Mouse (Mus musculus) kidney, postnatal 0 days (tissue): ENCODE measurements around the gene Sugp1. TPM values are rescaled to one million over a fixed set of nuclear protein-coding genes. Genes with fewer than 3 reads are reported as not detected.

Experiments used
- ATAC-seq: fragments of 200-750 bp; cut with Nextera tagmentation; replicated peaks from 2 replicates; pipeline ENCODE4 v1.8.0; 2017; ENCODE audit warnings: low read depth, moderate number of reproducible peaks, moderate TSS enrichment, moderate library complexity; ENCODE audit not compliant: low FRiP score
- DNase-seq: peaks from one replicate; pipeline ENCODE4 v3.0.0-alpha.2; 2016; ENCODE audit warnings: low spot score
- H3K27ac ChIP-seq: fragments of 300-500 bp; sonication (generic); 2 replicates; pipeline ENCODE4 v1.5.1; 2014; ENCODE audit warnings: mild to moderate bottlenecking
- H3K27me3 ChIP-seq: fragments of 300-500 bp; sonication (generic); 2 replicates; pipeline ENCODE4 v1.6.1; 2014; ENCODE audit warnings: low read length, mixed read lengths; ENCODE audit not compliant: insufficient read depth
- H3K36me3 ChIP-seq: fragments of 300-500 bp; sonication (generic); 2 replicates; pipeline ENCODE4 v1.6.1; 2014; ENCODE audit warnings: low read length, mixed read lengths; ENCODE audit not compliant: insufficient read depth
- H3K4me1 ChIP-seq: fragments of 300-500 bp; sonication (generic); replicated peaks from 2 replicates; pipeline ENCODE4 v1.6.1; 2014; ENCODE audit warnings: antibody characterized with exemption, low read length, mixed read lengths; ENCODE audit not compliant: insufficient read depth
- H3K4me2 ChIP-seq: fragments of 300-500 bp; sonication (generic); 2 replicates; pipeline ENCODE4 v1.6.1; 2014; ENCODE audit warnings: mild to moderate bottlenecking, low read length, moderate library complexity, mixed read lengths
- H3K4me3 ChIP-seq: fragments of 300-500 bp; sonication (generic); replicated peaks from 2 replicates; pipeline ENCODE4 v1.5.1; 2014; ENCODE audit warnings: low read depth, low read length
- H3K9ac ChIP-seq: fragments of 300-500 bp; sonication (generic); 2 replicates; pipeline ENCODE4 v1.6.1; 2014; ENCODE audit warnings: low read depth, low read length
- H3K9me3 ChIP-seq: fragments of 300-500 bp; sonication (generic); replicated peaks from 2 replicates; pipeline ENCODE4 v1.6.1; 2016; ENCODE audit warnings: low read length, inconsistent platforms, mixed read lengths
- CTCF ChIP-seq: IDR thresholded peaks from 2 replicates; pipeline ENCODE4 v1.5.1; 2016; ENCODE audit warnings: antibody characterized with exemption, low read depth, mild to moderate bottlenecking, moderate library complexity
- WGBS: fragments of 180-500 bp; shearing (Covaris S2); extraction: QIAGEN DNeasy Blood & Tissue Kit; methylation state at CpG from one replicate; pipeline ENCODE4 v1.1.7; 2014; 5-methylcytosine and 5-hydroxymethylcytosine counted together
- polyA plus RNA-seq: library from polyadenylated mRNA; unstranded; fragments of >200 nt; fragmentation: Nextera tagmentation; extraction: Ambion mirVana; gene quantifications from 2 replicates; pipeline ENCODE4 v1.2.1, GENCODE M21; 2015

Gene Sugp1
- 33.2 and 34.4 TPM in 2 replicates for polyA plus RNA-seq

DNA sequence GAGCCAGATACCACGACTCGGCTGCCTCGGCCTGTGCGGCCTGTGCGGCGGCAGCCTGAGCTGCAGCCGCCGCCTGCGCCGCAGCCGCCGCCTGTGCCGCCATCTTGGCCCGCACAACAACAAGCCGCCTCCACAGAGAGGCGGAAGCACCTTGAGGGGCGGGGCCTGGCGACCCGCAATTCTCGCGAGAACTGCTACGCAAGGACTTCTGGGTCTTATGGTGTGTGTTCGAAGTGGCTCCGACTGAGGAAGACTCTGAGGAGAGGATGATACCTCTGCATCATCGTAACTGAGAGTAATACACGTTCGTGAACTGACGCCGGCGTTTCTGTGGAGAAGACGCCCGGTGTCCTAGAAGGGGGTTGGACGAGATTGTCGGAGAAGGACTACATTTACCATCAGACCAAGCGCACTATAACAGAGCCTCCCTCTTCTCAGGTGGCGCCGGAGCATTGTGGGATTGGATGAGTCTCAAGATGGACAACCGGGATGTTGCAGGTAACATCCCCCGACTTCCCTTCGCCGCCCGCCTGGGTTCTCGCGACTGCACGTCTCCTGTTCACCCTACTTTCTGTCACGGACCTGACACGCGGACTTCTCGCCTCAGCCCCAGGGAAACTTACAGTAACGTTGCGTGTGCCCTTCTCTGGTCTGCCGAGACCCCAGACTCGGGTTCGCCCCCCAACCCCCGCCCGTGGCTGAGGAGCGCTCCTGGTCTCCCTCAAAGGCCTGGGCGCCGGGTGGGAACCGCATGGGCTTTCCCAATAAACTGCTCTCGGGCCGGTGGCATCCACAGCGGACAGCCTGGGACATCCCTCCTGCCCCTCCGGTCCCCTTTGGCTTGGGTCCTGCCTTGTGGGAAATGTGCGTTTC lies at the start of gene Sugp1, which contains the start of gene Mau2:
Gene Sugp1, plus strand, starts transcription at position 231 of the 873 bp plus-strand sequence.
Gene Mau2, minus strand, starts transcription at position 152 of the 873 bp plus-strand sequence.
- WGBS, result under 1% methylated on average over 65 of the region's 65 CpGs
- Histone ChIP-seq H3K27me3 (no peaks in the 10 kb centered on the region), H3K27ac (peak within 1 kb of the TSS; percentile 75), H3K36me3 (no peaks in the 10 kb centered on the region), H3K4me3 (peak within 1 kb of the TSS; percentile 100), H3K4me2 (peak within 1 kb of the TSS; percentile 91), H3K4me1 (0 out of 2 replicates have a peak, but pooled peaks cover 24% of the 10 kb centered on the region), H3K9ac (peak within 1 kb of the TSS; percentile 97), H3K9me3 (no peaks in the 10 kb centered on the region)
- DNase-seq (peak; percentile 95), ATAC-seq (peak; percentile 94)
- no peak for TF ChIP-seq CTCF

DNA sequence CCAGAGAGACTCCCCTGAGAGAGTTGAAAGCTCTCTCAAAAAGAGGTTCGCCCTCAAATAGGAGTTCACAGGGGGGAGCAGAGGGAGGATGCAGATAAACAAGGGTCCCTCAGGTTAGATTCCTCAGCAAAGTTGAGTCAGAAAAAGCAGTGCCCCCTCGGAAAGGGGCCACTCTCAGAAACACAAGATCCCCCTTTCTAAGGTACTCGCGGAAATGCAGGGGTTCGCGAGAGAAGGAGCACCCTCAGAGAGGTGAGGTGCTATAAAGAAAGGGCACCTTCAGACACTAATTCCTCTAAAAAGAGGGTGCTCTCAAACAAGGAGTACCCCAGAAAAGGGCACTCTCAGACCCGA lies 47.2 kb upstream of the Sugp1 start:
- Histone ChIP-seq H3K27me3 (no peaks in the 10 kb centered on the region), H3K27ac (peak overlapping the region; percentile 94), H3K9me3 (no peaks in the 10 kb centered on the region), H3K4me3 (peak overlapping the region; percentile 98), H3K9ac (peak overlapping the region; percentile 90), H3K36me3 (no peaks in the 10 kb centered on the region), H3K4me1 (peaks cover 4% of the 10 kb centered on the region; the same call in 1 of the 2 replicates), H3K4me2 (peak overlapping the region; percentile 91)
- under 1% methylated on average over 7 of the region's 7 CpGs for WGBS
- no peak for ATAC-seq
- TF ChIP-seq CTCF, result no peak
- DNase-seq, result no peak

DNA sequence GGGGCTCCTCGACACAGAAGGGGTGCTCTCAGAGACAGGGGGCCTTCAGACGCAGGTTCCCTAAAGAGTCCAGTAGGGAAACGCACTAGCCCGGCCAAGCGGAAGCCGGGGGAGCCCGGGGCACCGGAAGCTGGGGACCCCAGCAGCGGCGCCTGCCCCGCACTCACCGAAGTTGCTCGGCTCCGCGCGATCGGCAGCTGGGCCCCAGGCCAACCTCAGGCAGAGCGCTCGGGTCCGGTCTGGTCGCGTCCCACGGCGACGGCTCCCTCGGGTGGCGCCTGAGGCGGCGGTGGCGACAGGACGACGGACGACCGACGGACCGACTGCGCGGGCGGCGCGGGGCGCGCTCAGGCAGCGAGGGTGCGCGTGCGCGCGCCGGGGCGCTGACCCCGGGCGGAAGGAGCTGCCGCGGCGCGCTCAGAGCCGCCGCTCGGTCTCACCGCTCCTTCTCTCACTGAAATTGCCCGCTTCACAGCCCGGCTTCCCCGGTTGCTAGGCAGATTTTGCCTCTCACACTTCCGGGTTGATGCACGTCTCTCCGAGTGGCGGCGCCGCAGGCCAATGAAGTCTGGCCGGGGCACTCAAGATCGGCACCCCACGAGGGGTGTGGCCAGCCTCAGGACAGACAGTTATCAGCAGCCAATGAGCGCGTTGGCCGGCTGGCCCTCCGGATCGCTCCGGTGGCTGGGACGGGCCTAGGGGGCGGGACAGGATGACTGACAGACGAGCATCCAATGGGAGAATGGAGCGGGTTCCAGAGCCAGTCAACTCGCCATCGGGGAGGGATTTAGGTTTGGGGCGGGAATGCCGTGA lies 46.6 kb upstream of the Sugp1 start, which contains the start of gene Gatad2a:
Gene Gatad2a, minus strand, starts transcription at position 609 of the 813 bp plus-strand sequence.
- H3K4me3 ChIP-seq, result peak within 1 kb of the TSS; percentile 98
- peak within 1 kb of the TSS; percentile 90 for H3K9ac ChIP-seq
- peaks cover 4% of the 10 kb centered on the region; the same call in 1 of the 2 replicates for H3K4me1 ChIP-seq
- peak; percentile 28 for TF ChIP-seq CTCF
- ATAC-seq, result peak; percentile 99
- H3K4me2 ChIP-seq, result peak within 1 kb of the TSS; percentile 91
- no peaks in the 10 kb centered on the region for H3K36me3 ChIP-seq
- peak within 1 kb of the TSS; percentile 94 for H3K27ac ChIP-seq
- under 1% methylated on average over 72 of the region's 87 CpGs for WGBS
- peak; percentile 99 for DNase-seq
- H3K27me3 ChIP-seq, result no peaks in the 10 kb centered on the region
- H3K9me3 ChIP-seq, result no peaks in the 10 kb centered on the region

DNA sequence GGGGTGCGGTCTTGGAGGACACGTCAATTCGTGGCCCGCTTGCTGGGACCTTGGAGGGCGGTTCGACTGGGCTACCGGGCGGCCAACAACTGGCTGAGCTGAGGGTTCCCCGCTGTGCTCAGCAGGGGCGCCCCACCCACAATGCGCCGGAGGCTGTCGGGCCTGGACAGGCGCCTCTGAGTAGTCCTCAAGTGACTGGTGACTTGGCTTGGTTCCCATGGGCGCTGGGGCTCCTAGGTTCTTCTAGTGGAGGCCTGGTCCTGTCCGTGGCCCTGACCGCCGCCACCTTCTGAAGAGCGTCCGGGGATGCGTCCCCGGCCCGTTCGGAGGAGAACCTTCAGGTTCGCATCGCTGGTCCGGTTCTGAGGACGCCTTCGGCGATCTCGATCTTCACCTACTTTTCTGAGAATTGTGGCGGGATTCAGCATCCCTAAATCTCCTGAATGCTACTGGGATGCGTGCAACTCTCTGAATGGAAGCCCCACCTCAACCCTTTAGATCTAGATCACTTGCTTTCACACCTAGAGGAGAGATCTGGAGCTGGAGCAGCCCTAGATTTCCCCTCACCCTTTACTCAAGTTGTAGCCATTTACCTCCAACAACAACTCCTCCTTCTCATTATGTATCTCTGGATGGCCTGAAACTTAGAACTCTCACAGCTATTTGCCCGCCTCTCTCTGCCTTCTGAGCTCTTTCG lies 45.9 kb upstream of the Sugp1 start:
- Histone ChIP-seq H3K4me1 (peaks cover 4% of the 10 kb centered on the region; the same call in 1 of the 2 replicates), H3K36me3 (no peaks in the 10 kb centered on the region), H3K27ac (peak overlapping the region; percentile 86), H3K9ac (peak overlapping the region; percentile 70), H3K4me3 (peak overlapping the region; percentile 42), H3K4me2 (peak overlapping the region; percentile 63), H3K9me3 (no peaks in the 10 kb centered on the region), H3K27me3 (no peaks in the 10 kb centered on the region)
- peak; percentile 57 for DNase-seq
- 2% methylated on average over 35 of the region's 35 CpGs for WGBS
- ATAC-seq, result no peak
- no peak; the same call in none of the 2 replicates for TF ChIP-seq CTCF

DNA sequence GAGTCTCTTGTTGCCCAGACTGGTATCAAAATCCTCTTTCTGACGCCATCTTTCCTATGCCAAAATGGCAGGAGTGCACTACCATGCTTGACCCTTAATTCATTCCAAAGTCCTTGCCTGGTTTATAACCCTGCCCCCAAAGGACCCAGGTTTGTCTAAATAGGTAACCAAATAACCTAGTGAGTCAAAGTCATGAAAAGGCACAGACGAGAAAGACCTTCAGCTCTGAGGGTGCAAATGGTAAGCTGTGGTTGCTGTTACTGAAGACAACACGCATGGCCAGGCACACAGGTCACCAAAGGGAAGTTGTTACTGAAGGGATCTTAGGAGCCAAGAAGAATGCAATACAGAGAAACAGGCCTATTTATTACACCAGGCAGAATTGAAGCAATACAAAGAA lies 43.9 kb upstream of the Sugp1 start:
- Histone ChIP-seq H3K4me1 (peaks cover 4% of the 10 kb centered on the region; the same call in 1 of the 2 replicates), H3K9ac (no peak overlapping the region), H3K27ac (0 out of 2 replicates have a peak overlapping the region, but pooled peaks have one; percentile 34), H3K27me3 (no peaks in the 10 kb centered on the region), H3K4me2 (no peak overlapping the region), H3K4me3 (no peak overlapping the region), H3K36me3 (no peaks in the 10 kb centered on the region), H3K9me3 (no peaks in the 10 kb centered on the region)
- TF ChIP-seq CTCF, result no peak
- 80% methylated on average over 3 of the region's 3 CpGs for whole genome bisulfite sequencing
- DNase-seq (peak; percentile 22), ATAC-seq (no peak)
